Mouse (Mus musculus) T-helper 1 cell (primary cell): ENCODE data around the gene Smarcc1.

ENCODE experiments used
- in situ Hi-C: fragments of 300-600 bp; cut with MboI, MseI; formaldehyde crosslinking; loops from one replicate; pipeline ENCODE4 v1.15.1; 2025; ENCODE audit warnings: high pct_unique_total_duplicates

Gene Smarcc1

DNA sequence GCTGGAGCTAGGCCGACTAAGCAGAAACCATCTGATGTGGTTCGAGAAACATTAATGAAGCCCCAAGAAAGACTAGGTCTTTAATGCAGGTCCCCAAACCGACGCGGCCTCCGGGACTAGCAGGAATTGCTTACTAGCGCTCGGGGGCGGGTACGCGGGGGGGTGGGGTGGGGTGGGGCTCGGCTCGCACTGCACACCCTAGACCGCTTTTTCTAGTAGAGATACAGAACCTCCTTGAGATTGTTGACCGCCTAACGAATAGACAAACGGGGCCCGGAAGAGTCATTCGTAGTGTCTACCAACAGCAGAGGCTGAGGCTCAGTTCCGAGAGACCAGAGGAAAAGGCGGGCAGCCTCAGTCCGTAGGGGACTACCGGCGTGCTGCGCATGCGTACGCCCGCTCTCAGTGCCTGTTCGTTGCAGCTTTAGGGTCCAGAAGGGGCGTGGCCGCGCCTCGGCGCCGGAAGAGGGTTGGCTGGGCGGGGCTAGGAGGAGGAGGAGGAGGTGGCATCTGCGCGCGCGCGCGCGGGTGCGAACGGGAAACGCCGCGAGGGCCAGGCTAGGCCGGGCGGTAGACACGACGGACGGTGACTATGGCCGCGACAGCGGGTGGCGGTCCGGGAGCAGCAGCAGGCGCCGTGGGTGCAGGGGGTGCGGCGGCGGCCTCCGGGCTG lies 14.2 kb downstream of the Smarcc1 start:
- in situ Hi-C loops = no loop called here

- in situ Hi-C loops = no loop called here
Measured at GRCm38 (mm10) chr9:110132201-110132605, 14.7 kb downstream of the Smarcc1 start.

DNA sequence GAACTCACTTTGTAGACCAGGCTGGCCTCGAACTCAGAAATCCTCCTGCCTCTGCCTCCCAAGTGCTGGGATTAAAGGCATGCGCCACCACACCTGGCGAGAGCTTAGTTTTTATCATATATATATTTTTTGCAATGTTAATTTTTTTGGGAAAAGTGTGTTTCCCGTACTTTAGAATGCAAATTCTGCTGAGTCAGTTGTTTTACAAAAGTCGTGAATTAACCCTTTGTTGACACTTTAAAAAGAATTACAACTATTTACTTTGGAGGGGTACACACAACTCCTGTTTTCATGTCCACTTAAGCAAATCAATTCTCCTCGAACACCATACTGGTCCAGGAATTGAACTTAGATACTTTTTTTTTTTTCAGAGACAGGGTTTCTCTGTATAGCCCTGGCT lies 15.4 kb downstream of the Smarcc1 start:
- in situ Hi-C loops = no loop called here

- in situ Hi-C loops = no loop called here
Measured at GRCm38 (mm10) chr9:110134176-110134575, 16.7 kb downstream of the Smarcc1 start.

DNA sequence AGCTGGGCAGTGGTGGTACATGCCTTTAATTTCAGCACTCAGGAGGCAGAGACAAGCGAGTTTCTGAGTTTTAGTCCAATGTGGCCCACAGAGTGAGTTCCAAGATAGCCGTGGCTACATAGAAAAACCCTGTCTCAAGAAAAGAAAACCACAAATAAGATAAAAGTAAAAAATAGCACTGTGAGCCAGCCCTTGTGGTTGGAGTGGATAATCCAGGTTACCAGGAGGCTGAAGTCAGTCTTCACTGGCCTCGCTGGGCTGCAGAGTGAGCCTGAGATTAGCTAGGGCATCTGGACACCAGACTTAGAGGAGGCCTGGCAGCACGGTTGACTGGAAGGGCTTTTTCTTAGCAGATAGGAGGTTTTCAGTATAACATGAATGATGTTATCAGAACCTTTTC lies 21.6 kb downstream of the Smarcc1 start:
- in situ Hi-C loops = no loop called here

- in situ Hi-C loops = no loop called here
Measured at GRCm38 (mm10) chr9:110142097-110142496, 24.6 kb downstream of the Smarcc1 start.

DNA sequence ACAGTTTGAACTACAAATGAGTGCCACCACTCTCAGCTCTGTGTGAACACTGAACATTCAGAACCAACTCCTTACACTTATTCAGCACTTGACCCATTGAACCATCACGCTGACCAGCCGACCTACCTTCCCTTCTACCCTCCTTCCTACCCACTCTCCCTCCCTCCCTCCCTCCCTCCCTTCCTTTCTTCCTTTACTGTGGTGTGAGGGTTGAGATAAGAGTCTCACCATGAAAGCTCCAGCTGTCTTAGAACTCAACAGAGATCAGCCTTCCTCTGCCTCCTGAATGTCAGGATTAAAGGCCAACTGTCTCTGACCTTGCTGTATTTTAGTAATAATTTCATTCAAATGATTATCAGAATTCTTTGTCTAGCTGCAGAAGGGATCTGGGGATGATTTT lies 31.1 kb downstream of the Smarcc1 start:
- in situ Hi-C loops = no loop called here

- in situ Hi-C loops = no loop called here
Measured at GRCm38 (mm10) chr9:110159036-110159435, 41.5 kb downstream of the Smarcc1 start.

GRCm38 (mm10) chr9:110160486-110160885 lies 43.0 kb downstream of the Smarcc1 start:
- in situ Hi-C loops = loop anchor here (10.0 kb wide), 1 partner anchor 1626 kb away; no protein-coding TSS in a partner anchor

GRCm38 (mm10) chr9:110162441-110162840 lies 44.9 kb downstream of the Smarcc1 start:
- in situ Hi-C loops = loop anchor here (10.0 kb wide), 1 partner anchor 1628 kb away; no protein-coding TSS in a partner anchor

DNA sequence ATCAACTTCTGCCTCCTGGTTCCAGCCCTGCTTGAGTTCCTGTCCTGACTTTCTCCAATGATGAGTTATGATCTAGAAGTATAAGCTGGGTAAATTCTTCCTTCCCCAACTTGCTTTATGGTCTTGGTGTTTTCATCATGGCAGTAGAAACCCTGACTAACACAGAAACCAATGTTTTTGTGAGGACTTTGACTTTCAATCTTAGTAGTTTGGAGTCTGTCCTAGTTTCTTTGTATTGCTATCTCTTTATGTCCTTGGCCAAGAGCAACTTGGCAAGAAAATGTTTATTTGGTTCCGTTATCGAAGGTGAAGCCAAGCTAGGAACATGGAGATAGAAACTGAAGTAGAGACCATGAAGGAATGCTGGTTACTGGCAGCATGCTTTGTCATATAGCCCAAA lies 45.6 kb downstream of the Smarcc1 start:
- in situ Hi-C loops = loop anchor here (10.0 kb wide), 1 partner anchor 1628 kb away; no protein-coding TSS in a partner anchor

DNA sequence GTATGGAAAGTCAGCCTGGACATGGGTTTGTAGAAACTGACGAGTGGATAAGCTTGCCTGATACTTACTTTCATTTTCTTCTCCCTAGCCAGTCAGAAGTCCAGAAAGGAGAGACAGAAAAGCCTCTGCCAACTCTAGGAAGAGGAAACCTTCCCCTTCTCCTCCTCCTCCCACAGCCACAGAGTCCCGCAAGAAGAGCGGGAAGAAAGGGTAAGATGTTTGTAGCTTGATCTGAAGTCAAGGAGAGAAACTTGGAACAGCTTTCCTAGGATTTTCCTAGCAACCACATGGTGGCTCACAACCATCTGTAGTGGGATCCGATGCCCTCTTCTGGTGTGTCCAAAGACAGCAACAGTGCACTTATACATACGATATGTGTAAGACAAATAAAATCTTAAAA lies 53.4 kb downstream of the Smarcc1 start:
- in situ Hi-C loops = loop anchor here (10.0 kb wide), 1 partner anchor 276 kb away; no protein-coding TSS in a partner anchor

DNA sequence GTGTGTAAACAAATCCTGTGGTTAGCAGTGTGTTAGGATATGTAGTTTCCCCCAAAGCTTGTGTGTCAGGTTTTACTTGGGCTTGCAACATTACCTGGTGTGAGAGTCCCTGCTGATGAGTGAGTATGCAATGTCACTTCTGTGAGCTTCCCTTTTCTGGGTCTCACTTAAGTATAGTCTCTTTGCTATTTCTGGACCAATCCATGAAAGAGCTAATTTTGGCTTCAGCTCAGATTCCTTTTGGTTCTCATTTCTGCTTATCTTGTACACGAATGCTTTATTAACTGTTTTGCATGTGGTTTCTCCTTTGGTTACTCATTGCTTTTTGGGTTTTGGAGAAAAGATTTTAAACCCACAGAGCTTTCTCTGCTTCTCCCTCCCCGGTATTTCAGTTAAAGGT lies 82.4 kb downstream of the Smarcc1 start:
- in situ Hi-C loops = no loop called here

DNA sequence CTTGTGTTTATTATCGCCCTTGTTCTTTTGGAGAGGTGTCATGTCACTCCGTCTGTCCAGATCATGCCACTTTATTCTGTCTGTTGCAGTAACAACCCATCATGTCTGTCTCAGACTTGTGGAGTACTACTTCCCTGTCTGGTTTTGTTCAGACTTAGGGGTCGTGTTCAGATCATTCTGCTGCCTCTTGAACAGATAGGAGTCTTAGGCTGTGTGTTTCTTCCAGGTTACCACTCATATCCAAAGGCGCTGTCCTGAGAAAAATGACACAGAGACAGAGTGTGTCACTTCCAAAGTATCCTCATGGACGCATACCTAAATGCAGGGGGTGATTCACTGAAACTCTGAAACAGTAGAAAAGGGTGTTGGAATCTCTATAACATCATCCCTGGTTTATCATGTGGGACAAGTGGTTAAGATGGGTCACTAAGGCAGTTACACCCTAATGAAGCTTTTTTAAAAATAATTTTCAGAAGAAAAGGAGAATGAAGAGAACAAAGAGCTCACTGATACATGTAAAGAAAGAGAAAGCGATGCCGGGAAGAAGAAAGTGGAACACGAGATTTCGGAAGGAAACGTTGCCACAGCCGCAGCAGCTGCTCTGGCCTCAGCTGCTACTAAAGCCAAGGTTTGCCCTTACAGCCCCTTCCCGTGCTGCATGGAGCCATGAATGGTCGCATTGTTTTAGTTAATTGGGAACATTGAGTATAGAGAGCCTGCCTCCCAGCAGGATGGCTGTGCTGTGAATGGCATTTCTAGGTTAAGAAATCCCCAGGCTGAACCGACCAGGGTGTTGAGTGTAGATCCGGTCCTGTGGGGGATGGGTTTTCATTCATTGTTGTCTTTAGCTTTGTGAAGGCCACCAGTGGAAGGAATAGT lies 88.3 kb downstream of the Smarcc1 start:
- in situ Hi-C loops = no loop called here

DNA sequence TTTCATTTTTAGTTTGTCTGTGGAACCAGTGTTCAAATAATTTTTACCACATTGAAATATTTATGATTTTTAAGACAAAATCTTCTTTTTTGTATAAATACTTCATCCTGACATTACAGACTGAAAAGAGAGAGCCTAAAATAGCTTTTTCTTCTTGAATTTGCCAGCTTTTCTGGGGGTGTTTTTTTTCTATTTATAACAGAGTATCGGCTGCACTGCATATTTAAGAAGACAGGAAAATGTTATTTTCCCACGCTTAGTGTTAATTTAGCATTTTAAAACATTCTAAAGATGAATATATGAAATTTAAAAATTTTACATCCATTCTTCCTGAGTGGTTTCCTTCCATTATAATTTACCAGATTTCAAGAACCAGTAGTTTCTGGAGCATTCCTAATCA lies 88.9 kb downstream of the Smarcc1 start:
- in situ Hi-C loops = no loop called here

- in situ Hi-C loops = no loop called here
Measured at GRCm38 (mm10) chr9:110208265-110208664, 90.8 kb downstream of the Smarcc1 start.

- in situ Hi-C loops = no loop called here
Measured at GRCm38 (mm10) chr9:110208967-110209366, 91.5 kb downstream of the Smarcc1 start.

DNA sequence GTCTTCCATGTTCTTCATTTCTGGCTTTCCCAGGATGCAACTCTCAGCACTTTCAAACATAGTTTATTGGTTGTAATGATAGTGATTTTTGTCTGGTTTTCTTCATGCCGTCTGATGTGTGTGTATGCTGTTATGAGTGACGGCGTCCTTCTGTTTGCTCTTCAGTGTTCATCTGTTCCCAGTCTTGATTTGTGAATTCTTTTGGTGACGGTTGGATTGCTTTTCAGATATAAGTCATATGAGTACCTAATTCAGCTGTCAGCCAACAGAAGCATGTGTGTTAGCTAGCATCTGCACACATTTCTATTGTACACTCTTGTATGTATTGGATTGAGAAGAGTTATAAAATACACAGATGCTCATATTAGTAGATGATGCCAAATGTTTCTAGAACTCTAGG lies 106.8 kb downstream of the Smarcc1 start:
- in situ Hi-C loops = no loop called here

- in situ Hi-C loops = no loop called here
Measured at GRCm38 (mm10) chr9:110226191-110226590, 108.7 kb downstream of the Smarcc1 start.

DNA sequence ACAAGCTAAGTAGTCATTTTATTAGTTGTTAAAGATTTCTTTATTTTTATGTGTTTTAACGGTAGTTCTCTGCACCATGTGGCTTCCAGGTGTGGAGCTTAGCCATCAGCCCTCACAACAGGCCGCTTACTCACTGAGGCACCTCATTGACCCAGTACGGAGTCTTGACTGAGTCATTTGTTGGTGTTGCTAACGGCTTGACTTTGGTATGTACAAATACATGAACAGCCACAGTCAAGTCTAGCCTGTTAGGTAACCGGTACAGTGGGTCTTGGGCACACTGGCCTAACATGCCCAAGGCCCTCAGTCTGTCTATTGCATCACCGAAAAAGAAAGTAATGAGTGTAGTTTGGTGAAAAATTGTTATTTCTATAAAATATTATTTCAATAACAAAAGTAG lies 111.2 kb downstream of the Smarcc1 start:
- in situ Hi-C loops = no loop called here

- in situ Hi-C loops = no loop called here
Measured at GRCm38 (mm10) chr9:110229112-110229511, 111.6 kb downstream of the Smarcc1 start.

- in situ Hi-C loops = no loop called here
Measured at GRCm38 (mm10) chr9:110229566-110230248, 112.2 kb downstream of the Smarcc1 start.
